Mouse (Mus musculus): ENCODE data around the gene Ttc8. TPM values are rescaled to one million over a fixed set of nuclear protein-coding genes. Genes with fewer than 3 reads are reported as not detected.
"Not testable (repeated sequence)": the region's sequence is repeated elsewhere in the genome, so short reads cannot be mapped to it uniquely, and the experiment has no call there.

Gene Ttc8
- polyA plus RNA-seq, 1 experiment: not detected

DNA sequence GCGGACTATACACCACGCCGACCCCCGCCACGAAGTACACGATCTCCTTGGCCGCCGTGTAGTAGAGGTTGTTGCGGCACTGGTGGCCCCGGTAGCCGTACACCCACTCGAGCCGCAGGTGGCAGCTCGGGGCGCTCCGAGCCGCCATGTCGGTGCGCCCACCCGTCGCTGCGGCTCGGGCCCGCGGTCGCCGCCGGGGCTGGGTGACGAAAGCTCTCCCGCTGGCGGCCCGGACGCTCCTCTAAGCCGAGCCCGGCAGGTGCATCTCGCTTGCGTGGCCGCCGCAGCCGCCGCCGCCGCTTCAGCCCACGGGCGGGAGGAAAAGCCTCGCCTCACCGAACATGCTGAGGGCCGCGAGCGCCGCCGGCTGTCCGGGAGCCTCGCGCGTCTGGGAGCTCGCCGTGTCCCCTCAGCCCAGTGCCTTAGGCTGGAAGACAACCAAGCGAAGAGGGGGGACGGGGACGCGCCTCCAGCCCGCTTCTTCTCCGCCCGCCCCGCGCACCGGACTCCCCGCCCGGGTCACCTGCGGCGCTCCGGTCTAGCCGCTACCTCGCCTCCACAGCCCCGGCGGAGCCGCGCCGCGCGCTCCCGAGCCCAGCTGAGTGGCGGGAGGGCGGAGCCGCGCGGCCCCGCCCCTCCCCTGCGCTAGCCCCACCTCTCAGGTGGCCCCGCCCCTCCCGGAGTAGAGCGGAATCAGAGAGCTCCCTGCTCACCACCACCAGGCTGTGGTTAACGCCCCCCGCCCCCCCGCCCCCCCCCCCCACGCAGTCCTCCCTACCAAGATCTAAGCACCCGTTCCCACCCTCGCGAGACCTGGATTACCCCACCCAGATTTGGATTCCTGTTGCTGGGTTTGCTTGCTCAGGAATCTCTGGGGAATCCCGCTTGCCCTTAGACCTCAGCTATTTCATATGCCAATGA, 19.2 kb upstream of the Ttc8 start, which contains the start of gene Eml5:
Gene Eml5, minus strand, starts transcription at position 604 of the 921 bp plus-strand sequence.
- under 1% methylated on average over 85 of the region's 101 CpGs for WGBS
- peak within 1 kb of the TSS; percentile 97 for H3K27ac ChIP-seq (ENCODE audit: insufficient read depth, low read depth, low read length)
- H3K4me3 ChIP-seq (ENCODE audit: insufficient read depth, low read depth, low read length): peak within 1 kb of the TSS; percentile 100
- peaks cover 2% of the 10 kb centered on the region; the same call in 1 of the 2 replicates for H3K4me1 ChIP-seq (ENCODE audit: control insufficient read depth, insufficient read depth, low read length)
- TF ChIP-seq CTCF (IDR thresholded peaks at IDR 0.05; ENCODE audit: insufficient read depth, low read depth, low read length) (no peak), POLR2A (IDR thresholded peaks at IDR 0.05; ENCODE audit: insufficient read depth, low read depth, low read length) (peak; percentile 73)

DNA sequence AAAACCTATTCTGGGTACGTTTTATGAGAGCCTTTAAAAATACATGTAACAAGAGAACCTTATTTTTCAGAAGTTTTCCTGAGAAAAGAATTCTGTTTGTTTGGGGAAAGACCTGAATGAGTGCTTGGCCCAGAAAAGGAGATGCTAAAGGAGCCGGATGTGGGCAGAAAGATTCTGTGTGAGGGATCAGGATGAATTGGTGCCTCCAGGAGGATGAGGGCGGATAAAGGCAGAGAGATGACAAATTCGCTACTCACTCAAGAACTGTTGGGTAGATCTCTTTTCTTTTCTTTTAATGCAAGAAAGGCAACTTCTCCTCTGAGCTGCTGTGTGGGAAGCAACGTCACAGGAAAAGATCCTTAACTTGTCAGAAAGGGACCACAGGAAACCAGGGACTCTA, 14.9 kb upstream of the Ttc8 start:
- no peak overlapping the region for H3K27ac ChIP-seq (ENCODE audit: insufficient read depth, low read depth, low read length)

DNA sequence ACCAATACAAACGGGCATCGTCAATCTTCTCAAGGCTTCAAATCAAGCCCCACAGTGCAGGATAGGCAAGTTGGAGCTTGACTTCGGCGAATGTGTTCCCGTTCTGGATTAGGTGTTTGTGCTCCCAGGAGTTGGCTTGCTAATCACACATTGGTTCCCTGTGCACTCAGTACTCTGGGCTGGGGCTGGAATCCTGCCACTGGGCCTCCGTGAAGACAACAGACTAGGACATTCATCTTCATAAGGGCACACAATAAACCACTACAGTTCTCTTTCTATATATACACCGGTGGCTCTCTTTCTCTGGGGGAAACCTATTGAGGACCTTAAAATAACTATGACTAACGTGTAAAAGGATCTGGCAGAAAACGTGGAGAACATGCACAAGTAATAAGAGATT, 10.3 kb upstream of the Ttc8 start:
- H3K27ac ChIP-seq (ENCODE audit: insufficient read depth, low read depth, low read length): 0 out of 2 replicates have a peak overlapping the region, but pooled peaks have one; percentile 51
- peaks cover 5% of the 10 kb centered on the region for H3K4me1 ChIP-seq (ENCODE audit: control insufficient read depth, insufficient read depth, low read length)
- WGBS: 54% methylated on average over 9 of the region's 9 CpGs
- TF ChIP-seq CTCF (IDR thresholded peaks at IDR 0.05; ENCODE audit: insufficient read depth, low read depth, low read length): no peak
- TF ChIP-seq POLR2A (IDR thresholded peaks at IDR 0.05; ENCODE audit: insufficient read depth, low read depth, low read length): no peak
- no peak overlapping the region for H3K4me3 ChIP-seq (ENCODE audit: insufficient read depth, low read depth, low read length)

More for the DNA sequence above, 14.9 kb upstream of the Ttc8 start:
- TF ChIP-seq POLR2A (IDR thresholded peaks at IDR 0.05; ENCODE audit: insufficient read depth, low read depth, low read length) (no peak), CTCF (IDR thresholded peaks at IDR 0.05; ENCODE audit: insufficient read depth, low read depth, low read length) (no peak)
- WGBS: 55% methylated on average over 5 of the region's 5 CpGs
- Histone ChIP-seq H3K4me1 (ENCODE audit: control insufficient read depth, insufficient read depth, low read length) (peaks cover 5% of the 10 kb centered on the region), H3K4me3 (ENCODE audit: insufficient read depth, low read depth, low read length) (no peak overlapping the region)

DNA sequence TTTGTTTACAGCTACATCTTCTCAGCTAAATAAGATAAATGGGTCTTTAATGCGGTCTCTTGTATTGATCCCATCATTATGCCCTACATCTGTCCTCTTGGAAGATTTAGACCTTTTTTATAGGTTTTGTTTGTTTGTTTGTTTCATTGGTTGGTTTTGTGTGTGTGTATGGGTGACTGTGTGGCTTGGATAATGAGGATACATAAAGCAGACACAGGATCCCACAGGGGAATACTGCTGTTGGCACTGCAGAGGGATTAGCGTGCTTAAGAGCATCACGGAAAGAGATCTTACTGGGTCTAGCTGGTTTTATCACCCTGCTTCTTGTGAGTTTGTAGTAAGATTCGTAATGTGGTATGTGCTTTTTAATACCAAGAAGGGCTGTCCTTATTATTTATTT, 10.8 kb downstream of the Ttc8 start:
- H3K4me1 ChIP-seq (ENCODE audit: control insufficient read depth, insufficient read depth, low read length): peaks cover 2% of the 10 kb centered on the region; the same call in 1 of the 2 replicates
- H3K4me3 ChIP-seq (ENCODE audit: insufficient read depth, low read depth, low read length): no peak overlapping the region
- TF ChIP-seq CTCF (IDR thresholded peaks at IDR 0.05; ENCODE audit: insufficient read depth, low read depth, low read length): no peak
- TF ChIP-seq POLR2A (IDR thresholded peaks at IDR 0.05; ENCODE audit: insufficient read depth, low read depth, low read length): no peak
- 92% methylated on average over 4 of the region's 4 CpGs for WGBS
- H3K27ac ChIP-seq (ENCODE audit: insufficient read depth, low read depth, low read length): no peak overlapping the region

DNA sequence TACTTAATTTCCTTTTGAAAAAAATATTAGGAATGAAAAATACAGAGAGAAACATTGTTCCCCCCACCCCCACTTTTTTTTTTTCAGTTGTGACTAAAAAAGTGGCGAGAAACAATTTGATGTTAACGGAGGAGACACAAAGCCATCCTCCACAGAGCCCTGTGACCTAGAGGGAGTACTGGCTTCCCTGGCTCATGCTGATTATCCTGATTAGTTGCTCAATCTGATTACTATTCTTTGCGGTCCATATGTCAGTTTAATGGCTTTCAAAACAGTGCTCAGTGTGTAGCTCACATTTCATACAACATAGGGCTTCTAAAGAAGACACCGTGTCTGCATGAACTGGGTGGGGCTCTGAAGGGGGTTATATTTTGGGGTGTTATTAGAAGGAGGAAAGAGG, 12.1 kb downstream of the Ttc8 start:
- no peak overlapping the region for H3K27ac ChIP-seq (ENCODE audit: insufficient read depth, low read depth, low read length)
- 64% methylated on average over 4 of the region's 4 CpGs for WGBS
- H3K4me1 ChIP-seq (ENCODE audit: control insufficient read depth, insufficient read depth, low read length): peaks cover 2% of the 10 kb centered on the region; the same call in 1 of the 2 replicates
- H3K4me3 ChIP-seq (ENCODE audit: insufficient read depth, low read depth, low read length): no peak overlapping the region
- no peak for TF ChIP-seq POLR2A (IDR thresholded peaks at IDR 0.05; ENCODE audit: insufficient read depth, low read depth, low read length)
- TF ChIP-seq CTCF (IDR thresholded peaks at IDR 0.05; ENCODE audit: insufficient read depth, low read depth, low read length): no peak

DNA sequence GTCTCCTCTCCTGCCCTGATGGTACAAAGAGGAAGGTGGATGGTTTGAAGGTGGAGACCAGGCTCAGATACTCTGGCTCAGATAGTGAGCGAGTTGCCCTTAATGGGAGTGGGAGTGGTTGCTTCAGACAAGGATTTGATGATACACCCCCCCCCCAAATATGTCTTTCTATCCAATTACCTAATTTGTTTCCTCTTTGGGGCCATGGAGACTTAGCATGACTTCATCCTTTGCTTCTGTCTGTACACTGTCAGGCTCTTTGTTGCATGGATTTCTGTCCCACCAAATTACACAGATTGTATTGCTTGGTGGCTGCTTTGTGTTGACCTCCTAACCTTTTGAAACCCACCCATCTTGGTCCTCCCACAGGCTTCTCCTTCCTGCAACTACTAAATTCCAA, 12.5 kb downstream of the Ttc8 start:
- Histone ChIP-seq H3K4me3 (ENCODE audit: insufficient read depth, low read depth, low read length) (no peak overlapping the region), H3K27ac (ENCODE audit: insufficient read depth, low read depth, low read length) (no peak overlapping the region), H3K4me1 (ENCODE audit: control insufficient read depth, insufficient read depth, low read length) (peaks cover 2% of the 10 kb centered on the region; the same call in 1 of the 2 replicates)
- 81% methylated on average over 1 of the region's 1 CpGs for WGBS
- no peak for TF ChIP-seq CTCF (IDR thresholded peaks at IDR 0.05; ENCODE audit: insufficient read depth, low read depth, low read length)
- TF ChIP-seq POLR2A (IDR thresholded peaks at IDR 0.05; ENCODE audit: insufficient read depth, low read depth, low read length): no peak

DNA sequence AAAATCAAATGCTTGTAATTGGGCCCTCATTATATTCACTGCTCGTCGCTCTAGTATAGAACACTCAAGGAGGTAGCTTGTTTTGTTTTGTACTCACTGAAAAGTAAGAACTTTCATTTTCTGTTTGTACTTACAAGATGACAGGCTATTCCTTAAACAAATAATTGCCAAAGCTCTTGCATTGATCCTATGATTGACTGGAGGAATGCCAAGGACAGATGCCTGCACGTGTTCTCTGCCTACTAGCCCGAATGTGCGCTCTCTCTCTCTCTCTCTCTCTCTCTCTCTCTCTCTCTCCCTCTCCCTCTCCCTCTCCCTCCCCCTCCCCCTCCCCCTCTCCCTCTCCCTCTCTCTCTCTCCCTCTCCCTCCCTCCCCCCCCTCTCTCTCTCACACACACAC, 30.9 kb downstream of the Ttc8 start:
- not testable (repeated sequence) for H3K4me3 ChIP-seq (ENCODE audit: insufficient read depth, low read depth, low read length); H3K27ac ChIP-seq (ENCODE audit: insufficient read depth, low read depth, low read length); H3K4me1 ChIP-seq (ENCODE audit: control insufficient read depth, insufficient read depth, low read length)
- WGBS: 72% methylated on average over 5 of the region's 5 CpGs

DNA sequence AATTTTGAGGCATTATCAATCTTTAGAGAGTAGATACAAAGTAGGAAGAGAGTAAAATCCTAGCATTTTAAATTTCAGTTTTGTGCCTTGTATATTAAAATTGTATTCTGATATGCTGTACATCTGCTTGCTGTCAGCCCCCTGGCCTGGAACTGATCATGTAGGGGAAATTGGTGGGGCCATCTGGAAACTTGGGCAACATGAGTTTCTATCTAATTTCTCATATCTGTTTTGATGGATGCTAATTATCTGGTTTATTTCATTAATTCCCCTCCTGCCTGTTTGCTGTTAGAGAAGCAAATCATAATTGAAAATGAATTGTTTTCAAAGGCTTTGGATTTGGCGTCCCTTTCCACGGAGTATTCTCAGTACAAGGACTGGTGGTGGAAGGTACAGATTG, 36.6 kb downstream of the Ttc8 start:
- Histone ChIP-seq H3K4me3 (ENCODE audit: insufficient read depth, low read depth, low read length) (no peak overlapping the region), H3K4me1 (ENCODE audit: control insufficient read depth, insufficient read depth, low read length) (no peaks in the 10 kb centered on the region), H3K27ac (ENCODE audit: insufficient read depth, low read depth, low read length) (no peak overlapping the region)
- TF ChIP-seq CTCF (IDR thresholded peaks at IDR 0.05; ENCODE audit: insufficient read depth, low read depth, low read length): no peak
- no peak for TF ChIP-seq POLR2A (IDR thresholded peaks at IDR 0.05; ENCODE audit: insufficient read depth, low read depth, low read length)
- 97% methylated on average over 2 of the region's 2 CpGs for WGBS

DNA sequence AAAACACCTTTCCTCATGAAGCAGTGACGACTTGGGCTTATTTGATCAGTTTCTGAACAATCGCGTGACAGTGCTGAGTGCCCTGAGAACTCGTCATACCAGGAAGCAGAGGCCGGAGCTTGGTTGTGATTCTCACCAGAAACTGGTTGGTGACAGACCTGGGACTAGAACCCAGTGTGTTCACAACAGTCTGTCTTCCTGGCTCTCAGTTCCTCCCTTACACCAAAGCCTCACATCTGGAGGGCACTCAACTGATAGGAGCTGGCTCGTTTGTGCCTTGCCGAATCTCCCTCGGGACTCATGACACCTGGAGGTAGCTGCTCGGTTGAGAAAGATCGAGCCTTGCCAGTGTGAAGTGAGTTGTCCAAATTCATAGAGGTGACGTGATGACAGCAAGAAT, 37.1 kb downstream of the Ttc8 start:
- no peaks in the 10 kb centered on the region for H3K4me1 ChIP-seq (ENCODE audit: control insufficient read depth, insufficient read depth, low read length)
- no peak overlapping the region for H3K27ac ChIP-seq (ENCODE audit: insufficient read depth, low read depth, low read length)
- WGBS: 91% methylated on average over 11 of the region's 11 CpGs
- H3K4me3 ChIP-seq (ENCODE audit: insufficient read depth, low read depth, low read length): no peak overlapping the region
- TF ChIP-seq POLR2A (IDR thresholded peaks at IDR 0.05; ENCODE audit: insufficient read depth, low read depth, low read length): no peak
- no peak for TF ChIP-seq CTCF (IDR thresholded peaks at IDR 0.05; ENCODE audit: insufficient read depth, low read depth, low read length)

Measured in olfactory bulb, adult 2 months (tissue).